Mouse (Mus musculus) cerebellum, postnatal 14 days (tissue): ENCODE data around the gene Olfr597.
"Not testable (repeated sequence)": the region's sequence is repeated elsewhere in the genome, so short reads cannot be mapped to it uniquely, and the experiment has no call there.

Source experiments
- DNase-seq, 2 experiments: peaks; one replicate each; pipeline ENCODE4 v3.0.0; 2021; ENCODE audit warnings: mixed read lengths in 2 of 2

Olfr597 gene

GRCm38 (mm10) chr7:103316015-103316414 is at the start of gene Olfr597:
Gene Olfr597, plus strand, starts transcription at chr7:103316315.
- DNase-seq, result not testable (repeated sequence)

- not testable (repeated sequence) for DNase-seq
Observed at GRCm38 (mm10) chr7:103305348-103305747, 10.8 kb upstream of the Olfr597 start, which contains the start of gene Olfr596. Gene Olfr596, plus strand, starts transcription at chr7:103305648.

- DNase-seq, result no peak
Observed at GRCm38 (mm10) chr7:103323268-103323667, 7.2 kb downstream of the Olfr597 start, which contains the start of gene Olfr598. Gene Olfr598, plus strand, starts transcription at chr7:103323568.

GRCm38 (mm10) chr7:103335617-103336016 is 19.5 kb downstream of the Olfr597 start, which contains the start of gene Olfr599:
Gene Olfr599, plus strand, starts transcription at chr7:103335917.
- DNase-seq, result no peak

- no peak for DNase-seq
Observed at GRCm38 (mm10) chr7:103349569-103349968, 33.5 kb downstream of the Olfr597 start, which contains the start of gene Olfr600. Gene Olfr600, minus strand, starts transcription at chr7:103349669.

GRCm38 (mm10) chr7:103362555-103362954 is 46.4 kb downstream of the Olfr597 start, which contains the start of gene Olfr601:
Gene Olfr601, minus strand, starts transcription at chr7:103362655.
- DNase-seq, result no peak
